Mouse (Mus musculus): ENCODE results near the gene Itga6.

The Itga6 gene

GRCm38 (mm10) chr2:71730623-71731612 lies 14.5 kb upstream of the Itga6 start:
- DNase-seq (ENCODE audit: low spot score), result no peak

DNA sequence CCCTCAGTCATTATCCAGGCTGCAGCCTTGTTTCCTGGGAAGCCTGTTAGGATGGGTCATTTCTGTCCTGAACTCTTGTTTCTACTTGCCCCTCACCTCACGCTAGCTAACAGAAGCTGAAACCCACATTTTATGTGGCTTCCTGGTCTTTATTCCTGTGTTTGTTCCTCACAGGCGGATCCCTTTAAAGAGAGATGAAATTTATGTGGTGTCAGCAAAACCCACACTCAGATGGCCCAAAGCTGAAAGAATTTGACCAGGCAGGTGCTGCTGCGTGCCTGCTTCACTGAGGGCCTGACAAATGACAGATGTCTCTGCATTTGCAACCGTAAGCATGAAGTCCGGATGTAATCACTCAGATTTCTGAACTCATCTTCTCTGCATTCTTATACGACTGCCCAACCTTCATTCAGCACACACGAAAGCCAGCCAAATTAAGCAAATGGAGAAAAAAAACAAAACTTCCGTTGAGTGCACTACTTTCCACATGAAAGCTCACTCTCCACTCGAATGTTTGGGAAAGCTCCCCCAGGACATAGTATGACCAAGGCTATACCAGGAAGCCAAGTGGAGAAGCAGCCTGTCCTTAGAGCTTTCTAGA lies 10.5 kb upstream of the Itga6 start:
- no peak for DNase-seq (ENCODE audit: low spot score)

- DNase-seq (ENCODE audit: low spot score), result no peak
These were observed 9.8 kb upstream of the Itga6 start for GRCm38 (mm10) chr2:71735541-71736159.

DNA sequence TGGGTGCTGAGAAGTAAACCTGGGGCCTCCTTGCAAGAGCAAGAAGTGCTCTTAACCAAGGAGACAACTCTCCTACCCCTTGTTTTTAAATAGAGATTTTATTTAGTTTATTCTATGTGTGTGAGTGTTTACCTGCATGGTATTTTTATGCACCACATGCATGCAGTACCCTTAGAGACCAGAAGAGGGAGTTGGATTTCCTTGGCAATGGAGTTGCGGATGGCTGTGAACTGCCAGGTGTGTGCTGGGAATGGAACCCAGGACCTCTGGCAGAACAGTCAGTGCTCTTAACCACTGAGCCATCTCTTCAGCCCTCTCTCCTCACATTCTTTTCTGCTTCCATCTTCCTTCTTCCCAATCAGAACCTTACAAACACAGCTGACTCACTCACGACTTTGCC lies 9.2 kb upstream of the Itga6 start:
- no peak for DNase-seq (ENCODE audit: low spot score)

- no peak for DNase-seq (ENCODE audit: low spot score)
These were observed 6.1 kb upstream of the Itga6 start for GRCm38 (mm10) chr2:71739173-71739860.

- DNase-seq (ENCODE audit: low spot score), result no peak
These were observed 2.9 kb upstream of the Itga6 start for GRCm38 (mm10) chr2:71742557-71742956.

DNA sequence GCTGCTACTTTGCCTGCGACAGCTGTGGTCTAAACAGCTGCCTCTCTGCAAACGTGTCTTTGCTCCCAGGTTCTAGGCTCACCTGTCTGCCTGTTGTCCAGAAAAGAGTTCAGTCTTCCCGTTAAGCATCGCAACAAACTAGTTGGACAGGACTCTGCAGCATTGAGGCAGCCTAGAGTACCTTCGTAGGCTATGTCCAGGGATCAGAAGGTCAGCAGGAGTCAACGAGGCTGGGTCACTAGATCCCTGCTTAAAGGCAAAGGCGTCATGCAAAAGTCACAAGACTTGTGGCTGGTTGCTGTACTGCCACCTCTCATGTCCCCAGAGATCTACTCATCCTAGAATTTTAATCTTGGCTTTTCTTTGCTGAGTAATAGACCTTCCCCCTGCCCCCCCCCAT lies 2.0 kb upstream of the Itga6 start:
- no peak for DNase-seq (ENCODE audit: low spot score)

GRCm38 (mm10) chr2:71744320-71744719 lies 1.1 kb upstream of the Itga6 start:
- DNase-seq (ENCODE audit: low spot score), result no peak

GRCm38 (mm10) chr2:71744861-71745507 lies 432 bp upstream of the Itga6 start:
- no peak for DNase-seq (ENCODE audit: low spot score)

GRCm38 (mm10) chr2:71748451-71748850 lies 3.0 kb downstream of the Itga6 start:
- no peak for DNase-seq (ENCODE audit: low spot score)

DNA sequence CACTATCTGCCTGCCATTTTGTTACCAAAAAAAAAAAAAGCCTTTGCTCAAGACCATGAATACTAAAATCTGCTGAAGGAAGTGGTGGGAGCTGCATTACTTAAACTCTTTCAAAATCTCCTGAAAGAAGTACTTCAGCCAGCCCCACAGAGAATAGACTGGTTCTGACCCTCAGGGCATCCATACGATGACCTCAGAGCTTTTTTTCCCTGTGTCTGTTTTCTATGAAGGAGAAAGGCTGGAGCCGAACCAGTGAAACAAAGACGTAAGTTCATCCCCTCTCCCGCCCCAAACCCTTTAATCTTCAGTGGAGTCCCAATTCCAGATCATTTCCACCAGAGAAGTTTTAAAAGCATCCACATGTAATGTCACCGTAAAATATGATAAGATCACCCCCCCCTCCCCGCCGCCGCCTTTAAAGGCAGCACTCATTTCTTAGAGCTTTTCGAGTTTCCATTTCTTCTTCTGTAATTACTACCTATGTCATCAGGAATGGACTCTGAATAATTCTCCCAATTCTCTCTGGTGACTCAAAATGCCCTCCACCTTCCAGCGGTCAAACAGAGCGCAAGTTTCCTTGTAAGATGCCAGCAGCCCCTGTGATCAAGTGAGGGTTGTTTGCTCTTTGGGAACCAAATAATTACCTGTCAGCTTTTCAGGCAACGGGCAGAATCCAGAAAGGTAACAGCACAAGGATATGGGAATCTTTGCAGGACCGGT lies 4.1 kb downstream of the Itga6 start:
- DNase-seq (ENCODE audit: low spot score), result no peak

GRCm38 (mm10) chr2:71750087-71750453 lies 4.7 kb downstream of the Itga6 start:
- no peak for DNase-seq (ENCODE audit: low spot score)

DNA sequence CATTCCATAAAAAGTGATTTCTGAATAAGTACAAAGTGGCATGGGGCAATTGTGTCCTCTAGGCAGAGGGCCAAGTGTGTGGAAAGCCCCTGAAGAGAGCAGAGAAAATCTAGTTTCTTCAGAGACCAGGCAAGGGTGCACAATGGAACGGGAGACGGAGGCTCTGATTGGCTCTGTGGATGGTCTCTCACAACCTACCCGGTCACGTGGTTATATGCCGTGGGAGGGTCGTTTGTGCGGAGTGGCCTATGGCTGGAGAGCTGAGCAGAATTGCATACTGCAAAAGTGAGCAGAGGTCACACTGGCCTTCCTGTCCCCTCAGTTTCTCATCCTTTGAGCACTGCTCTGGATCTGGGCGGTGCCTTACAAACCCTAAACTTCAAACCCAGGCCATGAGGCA lies 5.9 kb downstream of the Itga6 start:
- DNase-seq (ENCODE audit: low spot score), result peak; percentile 87

DNA sequence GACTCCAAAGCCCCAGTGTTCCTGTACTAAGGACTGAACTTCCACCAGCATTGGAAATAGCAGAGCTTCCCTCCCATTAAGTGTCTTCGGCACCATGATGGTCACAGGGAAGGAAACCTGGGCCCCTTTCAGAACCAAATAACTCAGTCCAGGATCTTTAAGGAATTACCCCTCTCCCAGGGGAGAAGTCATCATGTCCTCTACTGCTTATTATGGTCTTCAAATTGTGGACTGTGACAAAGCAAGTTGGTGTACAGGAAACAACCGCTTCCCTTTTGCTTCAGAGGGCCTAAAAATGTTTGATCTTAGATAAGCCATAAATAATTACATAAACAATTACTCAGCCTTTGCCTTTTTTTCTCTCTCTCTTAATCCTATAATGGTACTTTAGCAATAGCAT lies 6.4 kb downstream of the Itga6 start:
- DNase-seq (ENCODE audit: low spot score), result no peak

GRCm38 (mm10) chr2:71752383-71752782 lies 7.0 kb downstream of the Itga6 start:
- no peak for DNase-seq (ENCODE audit: low spot score)

DNA sequence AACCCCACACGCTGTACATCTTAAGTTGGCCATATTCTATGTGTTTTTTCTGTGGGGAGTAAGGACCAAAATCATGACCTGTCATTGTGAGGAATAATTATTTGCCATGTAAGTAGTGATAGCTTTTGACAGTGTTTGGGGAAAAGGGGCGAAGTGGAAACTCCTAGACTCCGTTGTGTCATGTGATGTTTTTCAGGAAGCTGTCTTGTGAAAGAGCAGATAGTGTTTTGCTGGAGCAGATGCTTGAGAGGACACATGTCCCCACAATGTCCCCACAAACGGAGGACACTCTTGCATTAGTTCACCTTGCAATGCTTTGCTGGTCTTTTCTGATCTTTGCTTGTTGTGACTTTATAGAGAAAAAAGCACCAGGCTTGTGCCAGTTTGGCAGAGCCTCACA lies 7.7 kb downstream of the Itga6 start:
- no peak for DNase-seq (ENCODE audit: low spot score)

DNA sequence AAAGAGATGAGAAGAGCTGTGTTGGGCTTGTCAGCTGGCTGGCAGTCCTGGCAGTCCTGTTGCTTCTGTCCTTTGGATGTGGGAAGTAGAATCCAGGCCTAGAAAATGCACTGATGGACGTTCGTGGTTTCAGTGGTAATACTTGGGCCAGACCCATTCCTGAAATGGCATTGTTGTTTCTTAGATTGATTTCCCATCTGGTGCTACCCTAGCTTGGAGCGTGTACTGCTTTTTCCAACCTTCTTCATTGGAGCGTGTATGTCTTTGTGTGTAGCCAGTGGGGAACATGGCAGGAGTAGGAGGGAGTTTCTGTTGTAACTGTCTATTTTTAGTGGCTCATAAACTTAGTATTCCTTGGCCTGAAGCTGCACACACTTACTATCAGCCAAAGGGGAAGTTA lies 10.3 kb downstream of the Itga6 start:
- no peak for DNase-seq (ENCODE audit: low spot score)

DNA sequence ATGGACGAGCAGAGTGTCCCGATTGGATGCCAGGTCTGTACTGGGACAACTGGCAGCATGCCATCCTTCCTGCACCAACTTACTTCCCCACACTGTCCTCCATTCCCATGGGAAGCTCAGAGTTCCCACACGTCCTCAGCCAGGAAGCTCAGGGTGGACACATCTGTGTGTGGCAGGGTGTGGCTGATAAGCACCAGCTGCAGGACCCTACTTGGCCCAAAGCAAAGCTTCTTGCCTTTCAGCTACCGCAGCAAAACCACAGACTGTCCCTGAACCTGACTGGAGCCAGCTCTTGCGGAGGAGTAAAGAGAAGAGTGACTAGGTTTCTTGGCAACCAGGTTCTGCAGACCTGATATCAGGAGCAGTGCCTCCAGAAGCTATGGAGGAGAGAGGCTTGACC lies 11.7 kb downstream of the Itga6 start:
- peak; percentile 47 for DNase-seq (ENCODE audit: low spot score)

- DNase-seq (ENCODE audit: low spot score), result no peak
These were observed 13.4 kb downstream of the Itga6 start for GRCm38 (mm10) chr2:71758591-71759531.

DNA sequence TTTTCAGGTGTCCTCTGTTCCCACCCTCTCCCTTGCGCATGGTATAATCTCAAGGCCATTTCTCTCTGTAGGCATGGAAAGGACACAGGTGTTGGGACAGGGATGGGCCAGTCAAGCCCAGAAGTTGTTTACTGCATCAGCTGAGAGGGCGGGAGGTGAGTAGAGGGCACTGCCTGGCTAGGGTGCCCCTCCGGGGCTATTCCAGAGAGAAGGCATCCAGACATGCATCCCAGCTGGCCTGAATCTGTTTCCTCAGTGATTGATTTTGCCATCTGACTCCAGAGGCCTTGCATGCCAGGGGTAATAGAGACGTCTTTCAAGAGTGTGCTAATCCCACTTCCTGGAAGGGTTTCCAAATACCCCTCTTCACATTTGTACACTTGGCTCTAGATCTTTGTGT lies 14.7 kb downstream of the Itga6 start:
- DNase-seq (ENCODE audit: low spot score), result no peak

Measured in adipocyte (in vitro differentiated cells).